Mouse (Mus musculus): Measurements from ENCODE around the gene Itk.

Gene Itk

GRCm38 (mm10) chr11:46392890-46393289 is 3.6 kb upstream of the Itk start:
- no peak for DNase-seq

DNA sequence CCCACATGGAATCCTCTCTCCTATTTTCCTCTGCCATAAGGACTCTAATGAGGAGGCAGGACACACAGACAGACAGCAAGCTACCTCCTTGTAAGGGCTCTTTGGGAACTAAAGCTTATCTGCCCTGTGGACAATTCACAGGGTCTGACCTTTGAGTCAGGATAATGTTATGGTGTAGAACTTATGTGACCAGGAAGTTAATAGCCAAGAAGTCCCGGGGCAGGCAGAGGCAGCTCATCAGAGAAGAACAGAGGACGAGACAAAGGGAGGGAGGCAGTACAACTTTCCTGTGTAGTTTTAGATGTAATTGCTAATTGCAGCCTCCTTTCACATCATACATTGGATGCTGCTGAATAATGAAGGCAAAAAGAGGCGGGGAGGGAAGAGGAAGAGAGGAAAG is 1.3 kb upstream of the Itk start:
- no peak for DNase-seq

DNA sequence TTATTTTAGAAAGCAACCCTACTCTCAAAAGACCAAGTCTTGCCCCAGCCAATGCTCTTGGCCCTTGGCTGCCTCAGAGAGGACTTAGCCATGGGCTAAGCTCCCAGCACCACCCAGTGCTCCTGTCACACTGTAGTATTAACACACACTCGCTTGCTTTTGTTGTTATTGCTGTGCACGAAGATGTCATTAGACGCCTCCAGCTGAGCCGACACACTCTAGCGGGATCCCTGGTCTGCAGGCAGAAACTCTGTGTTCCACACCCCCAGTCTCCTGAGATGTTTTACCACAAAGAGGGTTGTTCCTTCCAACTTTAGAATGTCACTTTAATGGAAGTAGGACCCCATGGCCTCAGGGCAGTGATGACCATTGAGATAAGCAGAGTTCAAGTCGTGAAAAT is 877 bp downstream of the Itk start:
- DNase-seq: no peak

DNA sequence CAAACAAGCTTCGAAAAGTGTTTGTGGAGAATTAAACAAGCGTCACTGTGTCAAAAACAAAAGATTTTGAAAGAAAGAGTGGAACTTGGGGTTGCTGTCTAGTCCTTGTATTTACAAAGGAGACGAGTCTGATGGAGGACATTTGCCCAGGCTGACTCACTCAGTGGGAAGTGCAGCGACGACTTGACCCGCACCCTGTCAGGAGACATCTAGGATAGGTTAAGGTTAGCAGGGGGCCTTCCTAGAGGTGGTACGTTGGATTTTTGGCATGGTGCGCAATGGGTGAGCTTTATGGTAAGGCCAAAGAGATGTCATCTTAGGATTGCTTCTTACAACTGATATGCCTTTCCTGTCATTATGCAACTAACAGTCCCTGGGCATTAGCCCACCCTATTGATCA is 2.3 kb downstream of the Itk start:
- DNase-seq: no peak

GRCm38 (mm10) chr11:46386556-46386955 is 2.8 kb downstream of the Itk start:
- DNase-seq: no peak

DNA sequence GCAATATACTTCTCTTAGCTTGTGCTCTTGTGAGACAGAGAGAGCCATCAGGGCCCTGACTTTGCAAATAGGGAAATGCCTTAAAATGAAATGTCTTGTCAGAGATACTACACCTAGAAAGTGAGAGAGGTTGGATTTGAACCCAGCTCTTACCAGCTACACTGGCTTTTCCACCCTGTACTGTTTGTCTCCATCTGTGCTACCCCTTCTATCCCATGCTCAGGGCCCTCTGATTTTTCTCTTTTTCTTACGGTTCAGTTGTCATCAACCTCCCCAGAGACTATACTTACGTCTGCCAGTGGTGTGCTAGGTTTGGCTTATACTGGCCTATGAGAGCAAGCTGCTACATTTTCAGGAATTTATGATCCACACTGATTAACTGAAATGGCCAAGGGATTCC is 4.4 kb downstream of the Itk start:
- DNase-seq: no peak

- no peak for DNase-seq
Measured at GRCm38 (mm10) chr11:46382466-46382865, 6.8 kb downstream of the Itk start.

- DNase-seq: no peak
Measured at GRCm38 (mm10) chr11:46380097-46380675, 9.1 kb downstream of the Itk start.

- no peak for DNase-seq
Measured at GRCm38 (mm10) chr11:46377819-46378782, 11.2 kb downstream of the Itk start.

DNA sequence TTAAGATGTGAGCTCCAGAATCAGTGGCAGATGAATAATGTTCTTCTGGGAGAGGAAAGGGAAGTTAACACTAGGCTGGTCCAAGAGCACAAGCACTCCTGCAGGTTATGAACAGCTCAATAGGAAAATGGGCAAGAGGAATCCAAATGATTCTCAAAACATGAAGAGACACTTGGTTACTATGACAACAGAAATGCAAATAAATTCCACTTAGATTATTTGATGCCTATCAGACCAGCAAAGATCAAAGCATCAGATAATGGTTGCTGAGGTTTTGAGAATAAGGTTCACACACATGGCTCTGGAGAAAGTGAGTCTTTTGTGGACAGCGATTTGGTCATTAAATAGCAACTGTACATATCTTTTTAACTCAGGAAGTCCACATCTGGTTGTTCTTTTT is 12.0 kb downstream of the Itk start:
- DNase-seq: no peak

DNA sequence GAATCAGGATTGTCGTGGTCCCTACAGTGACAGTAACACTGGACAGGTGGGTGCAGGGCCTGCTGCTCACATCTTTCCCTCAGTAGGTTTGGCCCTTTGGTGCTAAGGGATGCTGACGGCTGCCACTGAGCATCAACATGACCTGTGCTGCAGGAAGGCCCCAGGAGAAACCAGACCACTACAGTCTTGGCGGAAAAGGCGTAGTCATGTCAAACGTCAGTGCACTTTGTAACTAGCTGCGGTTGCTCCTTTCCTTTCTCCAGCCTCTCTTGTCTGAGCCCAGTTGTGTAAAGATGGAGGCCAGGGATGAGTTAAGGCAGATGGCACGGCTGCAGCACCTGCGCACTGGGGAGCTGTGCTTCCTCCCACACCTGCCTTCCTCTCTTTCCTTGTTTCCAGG is 14.3 kb downstream of the Itk start:
- no peak for DNase-seq

- no peak for DNase-seq
Measured at GRCm38 (mm10) chr11:46373071-46374030, 16.0 kb downstream of the Itk start.

- DNase-seq: no peak
Measured at GRCm38 (mm10) chr11:46372331-46372953, 16.9 kb downstream of the Itk start.

GRCm38 (mm10) chr11:46371250-46371649 is 18.1 kb downstream of the Itk start:
- DNase-seq: no peak

- DNase-seq: no peak
Measured at GRCm38 (mm10) chr11:46370457-46370856, 18.9 kb downstream of the Itk start.

DNA sequence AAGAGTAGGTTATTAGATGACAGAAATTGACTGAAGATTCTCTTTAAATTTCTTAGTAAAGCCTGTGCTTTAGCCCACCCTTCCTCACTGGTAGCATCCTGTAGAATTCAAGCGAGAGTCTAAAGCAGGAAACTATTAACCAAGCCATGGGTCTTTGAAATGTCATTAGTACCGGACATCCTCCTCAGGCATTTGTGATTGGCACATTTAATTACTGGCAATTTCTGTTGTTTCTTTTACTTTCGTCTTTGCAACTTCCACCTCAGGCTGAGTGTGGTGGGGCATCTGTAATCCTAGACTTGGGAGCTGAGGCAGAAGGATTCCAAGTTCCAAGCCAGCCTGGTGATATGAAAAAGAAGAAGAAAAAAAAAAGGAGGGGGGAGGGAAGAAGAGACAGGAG is 23.0 kb downstream of the Itk start:
- no peak for DNase-seq

DNA sequence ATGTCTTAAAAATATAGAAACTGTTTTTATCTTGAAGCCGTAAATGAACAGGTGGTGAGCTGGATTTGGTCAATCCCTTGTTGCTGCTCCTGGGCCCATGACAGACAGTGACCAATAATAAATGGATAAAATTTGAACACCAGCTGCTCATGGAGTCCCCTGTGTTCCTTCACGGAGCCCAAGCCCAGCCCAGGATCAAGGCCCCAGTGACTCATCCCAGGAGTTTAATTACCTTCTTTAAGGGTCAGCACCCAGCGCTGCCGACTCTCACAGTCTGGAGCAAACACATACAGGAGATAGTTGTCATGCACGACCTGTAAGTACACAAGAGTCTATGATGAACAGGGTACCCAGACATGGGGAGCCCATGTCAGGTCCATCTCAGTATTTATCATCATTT is 23.6 kb downstream of the Itk start:
- no peak for DNase-seq

DNA sequence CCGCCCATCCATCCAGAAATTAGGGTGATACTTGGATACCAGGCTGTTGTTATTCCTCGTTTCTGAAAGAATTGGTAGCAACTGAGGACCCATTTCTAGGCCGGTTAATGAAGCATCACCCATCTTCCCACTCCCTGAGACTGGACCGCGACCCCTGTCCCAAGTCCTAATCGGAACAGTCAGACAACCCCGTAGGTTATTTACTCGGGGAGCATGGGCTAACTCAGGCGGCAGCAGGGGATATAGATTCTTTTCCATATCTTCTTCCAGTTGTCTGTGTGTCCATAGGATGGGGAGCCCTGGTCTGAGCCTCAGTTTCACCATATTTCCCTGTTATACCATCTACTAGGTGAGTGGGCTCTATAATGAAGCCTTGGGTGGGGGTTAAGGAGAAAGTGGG is 25.5 kb downstream of the Itk start:
- no peak for DNase-seq

- DNase-seq: no peak
Measured at GRCm38 (mm10) chr11:46362061-46363022, 27.0 kb downstream of the Itk start.

DNA sequence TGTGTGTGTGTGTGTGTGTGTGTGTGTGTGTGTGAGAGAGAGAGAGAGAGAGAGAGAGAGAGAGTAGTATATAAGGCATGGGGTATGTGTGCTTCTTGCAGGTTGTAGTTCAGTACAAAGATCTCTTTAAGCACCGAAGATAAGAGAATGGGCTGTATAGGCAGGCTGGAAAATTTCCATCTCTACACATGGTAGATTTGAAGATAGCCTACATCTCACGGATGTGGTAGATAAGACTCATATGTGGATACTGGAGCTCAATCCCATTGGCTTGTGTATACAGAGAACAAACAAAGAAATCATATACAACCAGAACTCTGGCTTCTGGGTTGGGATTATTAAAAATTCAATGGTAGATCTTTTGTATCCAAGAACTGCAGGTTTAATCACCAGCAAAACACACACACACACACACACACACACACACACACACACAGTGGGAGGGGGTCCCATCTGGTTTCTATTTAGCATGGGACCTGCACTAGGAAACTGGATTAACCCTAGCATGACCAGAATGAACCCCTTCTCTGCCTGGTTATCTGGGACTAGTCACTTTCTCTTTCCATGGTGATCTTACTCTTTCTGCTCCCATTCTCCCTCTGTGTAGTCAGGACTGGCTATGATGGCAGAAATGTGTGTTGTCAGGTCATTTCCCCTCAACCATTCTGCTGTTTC is 28.2 kb downstream of the Itk start:
- DNase-seq: no peak

- no peak for DNase-seq
Measured at GRCm38 (mm10) chr11:46358369-46358768, 30.9 kb downstream of the Itk start.
